Mouse (Mus musculus): Measurements from ENCODE around the gene Vmn2r26. TPM values are rescaled to one million over a fixed set of nuclear protein-coding genes. Genes with fewer than 3 reads are reported as not detected.
"Not testable (repeated sequence)": the region's sequence is repeated elsewhere in the genome, so short reads cannot be mapped to it uniquely, and the experiment has no call there.

Vmn2r26 gene
- not detected in 2 replicates for polyA plus RNA-seq (2016; fragmentation: Nextera tagmentation; extraction: Ambion mirVana)

- WGBS: 60% methylated on average over 1 of the region's 1 CpGs
These were observed at the start of gene Vmn2r26 for GRCm38 (mm10) chr6:124024268-124024667. Gene Vmn2r26 (plus strand): TSS chr6:124024568.

GRCm38 (mm10) chr6:124020841-124021240 is 3.5 kb upstream of the Vmn2r26 start:
- Histone ChIP-seq H3K4me3 (no peak overlapping the region), H3K27me3 (replicated peaks) (no peaks in the 10 kb centered on the region), H3K4me2 (replicated peaks) (no peak overlapping the region), H3K27ac (no peak overlapping the region), H3K36me3 (no peaks in the 10 kb centered on the region), H3K4me1 (no peaks in the 10 kb centered on the region), H3K9ac (no peak overlapping the region), H3K9me3 (no peaks in the 10 kb centered on the region)
- no peak for ATAC-seq (ENCODE audit: low FRiP score, low read depth)
- WGBS: 36% methylated on average over 1 of the region's 1 CpGs

More at GRCm38 (mm10) chr6:124024268-124024667, at the start of gene Vmn2r26:
- not testable (repeated sequence) for H3K4me2 ChIP-seq (replicated peaks); H3K27ac ChIP-seq; H3K36me3 ChIP-seq; H3K27me3 ChIP-seq (replicated peaks); ATAC-seq (ENCODE audit: low FRiP score, low read depth); H3K9ac ChIP-seq; H3K9me3 ChIP-seq; H3K4me1 ChIP-seq; H3K4me3 ChIP-seq

GRCm38 (mm10) chr6:124048388-124048787 is 24.0 kb downstream of the Vmn2r26 start:
- Histone ChIP-seq H3K9ac (no peak overlapping the region), H3K27ac (no peak overlapping the region), H3K9me3 (no peaks in the 10 kb centered on the region), H3K4me1 (no peaks in the 10 kb centered on the region), H3K27me3 (replicated peaks) (no peaks in the 10 kb centered on the region), H3K4me3 (no peak overlapping the region), H3K36me3 (no peaks in the 10 kb centered on the region), H3K4me2 (replicated peaks) (no peak overlapping the region)
- ATAC-seq (ENCODE audit: low FRiP score, low read depth): no peak

GRCm38 (mm10) chr6:124053611-124054010 is 29.2 kb downstream of the Vmn2r26 start:
- not testable (repeated sequence) for H3K9me3 ChIP-seq; H3K27ac ChIP-seq; H3K27me3 ChIP-seq (replicated peaks); H3K36me3 ChIP-seq; H3K4me3 ChIP-seq; H3K9ac ChIP-seq; H3K4me2 ChIP-seq (replicated peaks); H3K4me1 ChIP-seq; ATAC-seq (ENCODE audit: low FRiP score, low read depth)

GRCm38 (mm10) chr6:124102334-124102733 is 78.0 kb downstream of the Vmn2r26 start:
- WGBS: 84% methylated on average over 4 of the region's 4 CpGs
- no peaks in the 10 kb centered on the region for H3K4me1 ChIP-seq
- H3K9me3 ChIP-seq: no peaks in the 10 kb centered on the region
- H3K27me3 ChIP-seq (replicated peaks): no peaks in the 10 kb centered on the region
- no peak overlapping the region for H3K4me2 ChIP-seq (replicated peaks)
- no peak for ATAC-seq (ENCODE audit: low FRiP score, low read depth)
- no peak overlapping the region for H3K9ac ChIP-seq
- H3K27ac ChIP-seq: no peak overlapping the region
- H3K36me3 ChIP-seq: no peaks in the 10 kb centered on the region
- no peak overlapping the region for H3K4me3 ChIP-seq

Other genes with a start within 250 kb of the Vmn2r26 start
- not detected in 2 replicates for gene Vmn2r24, start 245.7 kb upstream of the Vmn2r26 start, polyA plus RNA-seq (2016; fragmentation: Nextera tagmentation; extraction: Ambion mirVana)
- not detected in 2 replicates for gene Vmn2r25, start 171.1 kb upstream of the Vmn2r26 start, polyA plus RNA-seq (2016; fragmentation: Nextera tagmentation; extraction: Ambion mirVana)
- gene Vmn2r27, start 207.3 kb downstream of the Vmn2r26 start, polyA plus RNA-seq (2016; fragmentation: Nextera tagmentation; extraction: Ambion mirVana): not detected in 2 replicates

All from neural tube, embryonic 12.5 days (tissue).